Mouse (Mus musculus) limb, embryonic 10.5 days (tissue): Measurements from ENCODE around the gene Treml4. TPM values are rescaled to one million over a fixed set of nuclear protein-coding genes. Genes with fewer than 3 reads are reported as not detected.

Experiments
- DNase-seq: peaks from one replicate; pipeline ENCODE4 v3.0.0-alpha.2; 2017; ENCODE audit warnings: low spot score
- H3K27ac ChIP-seq: fragments of 300-500 bp; sonication (generic); 2 replicates; pipeline ENCODE4 v1.5.1; 2016; ENCODE audit warnings: mild to moderate bottlenecking
- H3K27me3 ChIP-seq: fragments of 300-500 bp; sonication (generic); 2 replicates; pipeline ENCODE4 v1.6.1; 2016; ENCODE audit warnings: low read depth, mild to moderate bottlenecking; ENCODE audit not compliant: poor library complexity, severe bottlenecking
- H3K36me3 ChIP-seq: fragments of 300-500 bp; sonication (generic); 2 replicates; pipeline ENCODE4 v1.6.1; 2016; ENCODE audit warnings: mild to moderate bottlenecking, moderate library complexity
- H3K4me1 ChIP-seq: fragments of 300-500 bp; sonication (generic); 2 replicates; pipeline ENCODE4 v1.6.1; 2016
- H3K4me3 ChIP-seq: fragments of 300-500 bp; sonication (generic); 2 replicates; pipeline ENCODE4 v1.5.1; 2016; ENCODE audit warnings: mild to moderate bottlenecking, moderate library complexity
- H3K9me3 ChIP-seq: fragments of 300-500 bp; sonication (generic); replicated peaks from 2 replicates; pipeline ENCODE4 v1.6.1; 2016; ENCODE audit warnings: mild to moderate bottlenecking
- WGBS: fragments of 180-500 bp; shearing (Covaris S2); methylation state at CpG from one replicate; pipeline ENCODE4 v1.1.7; 2016; 5-methylcytosine and 5-hydroxymethylcytosine counted together
- polyA plus RNA-seq: library from polyadenylated mRNA; unstranded; fragments of >200 nt; fragmentation: Nextera tagmentation; extraction: Ambion mirVana; gene quantifications from 2 replicates; pipeline ENCODE4 v1.2.1, GENCODE M21; 2016

Gene Treml4
- polyA plus RNA-seq, 1 experiment from 2014 or later, result not detected

DNA sequence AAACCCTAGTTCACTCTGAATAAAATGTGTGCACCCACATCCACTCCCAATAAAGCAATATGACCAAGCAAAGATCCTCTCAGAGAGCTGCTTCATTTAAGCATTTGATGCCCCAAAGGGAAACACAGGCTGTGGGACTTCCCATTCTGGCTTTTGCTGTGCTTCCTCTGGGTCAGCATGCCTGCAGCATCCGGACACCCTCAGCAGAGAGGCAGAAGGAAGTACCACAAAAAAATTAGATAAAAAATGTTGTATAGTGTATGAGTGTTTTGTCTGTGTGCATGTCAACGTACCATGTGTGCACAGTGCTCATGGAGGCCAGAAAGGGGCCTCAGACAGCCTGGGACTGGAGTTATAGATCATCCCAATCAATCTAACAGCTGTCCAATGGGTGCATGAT, 2.2 kb upstream of the Treml4 start:
- Histone ChIP-seq H3K4me3 (no peak overlapping the region), H3K4me1 (peaks cover 12% of the 10 kb centered on the region), H3K27me3 (no peaks in the 10 kb centered on the region), H3K27ac (no peak overlapping the region), H3K9me3 (no peaks in the 10 kb centered on the region; the same call in 1 of the 2 replicates), H3K36me3 (no peaks in the 10 kb centered on the region)
- DNase-seq, result no peak
- WGBS, result 84% methylated on average over 2 of the region's 2 CpGs

- H3K4me3 ChIP-seq, result no peak overlapping the region
- H3K36me3 ChIP-seq, result no peaks in the 10 kb centered on the region
- H3K27ac ChIP-seq, result no peak overlapping the region
- H3K4me1 ChIP-seq, result peaks cover 15% of the 10 kb centered on the region
- H3K9me3 ChIP-seq, result no peaks in the 10 kb centered on the region; the same call in 1 of the 2 replicates
- no peak for DNase-seq
- peaks cover 5% of the 10 kb centered on the region; the same call in 1 of the 2 replicates for H3K27me3 ChIP-seq
- 88% methylated on average over 7 of the region's 7 CpGs for WGBS
These were observed 567 bp downstream of the Treml4 start for GRCm38 (mm10) chr17:48264662-48265061.

DNA sequence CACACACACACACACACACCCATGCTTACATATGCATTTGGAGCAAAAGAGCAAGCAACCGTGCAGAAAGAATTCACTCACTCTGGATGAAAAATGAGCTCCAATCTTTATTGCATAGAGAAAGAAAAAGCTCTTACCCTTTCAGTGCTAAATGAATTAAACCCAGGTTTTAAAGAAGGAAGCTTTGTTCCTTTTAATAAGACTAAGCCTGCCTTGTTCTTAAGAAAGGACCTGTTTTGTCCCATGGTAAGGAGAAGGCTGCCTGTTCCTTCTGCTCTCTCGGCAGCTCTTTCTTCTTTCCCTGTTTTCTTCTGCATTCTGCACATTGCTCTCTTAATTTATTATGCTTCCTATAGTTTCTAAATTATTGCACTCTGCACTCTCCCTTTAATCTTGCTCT, 2.0 kb downstream of the Treml4 start:
- H3K27ac ChIP-seq, result 0 out of 2 replicates have a peak overlapping the region, but pooled peaks have one; percentile 25
- peaks cover 6% of the 10 kb centered on the region; the same call in 1 of the 2 replicates for H3K27me3 ChIP-seq
- H3K4me1 ChIP-seq, result peaks cover 15% of the 10 kb centered on the region
- no peak for DNase-seq
- no peaks in the 10 kb centered on the region for H3K36me3 ChIP-seq
- no peak overlapping the region for H3K4me3 ChIP-seq
- 5% methylated on average over 2 of the region's 2 CpGs for WGBS
- H3K9me3 ChIP-seq, result no peaks in the 10 kb centered on the region

DNA sequence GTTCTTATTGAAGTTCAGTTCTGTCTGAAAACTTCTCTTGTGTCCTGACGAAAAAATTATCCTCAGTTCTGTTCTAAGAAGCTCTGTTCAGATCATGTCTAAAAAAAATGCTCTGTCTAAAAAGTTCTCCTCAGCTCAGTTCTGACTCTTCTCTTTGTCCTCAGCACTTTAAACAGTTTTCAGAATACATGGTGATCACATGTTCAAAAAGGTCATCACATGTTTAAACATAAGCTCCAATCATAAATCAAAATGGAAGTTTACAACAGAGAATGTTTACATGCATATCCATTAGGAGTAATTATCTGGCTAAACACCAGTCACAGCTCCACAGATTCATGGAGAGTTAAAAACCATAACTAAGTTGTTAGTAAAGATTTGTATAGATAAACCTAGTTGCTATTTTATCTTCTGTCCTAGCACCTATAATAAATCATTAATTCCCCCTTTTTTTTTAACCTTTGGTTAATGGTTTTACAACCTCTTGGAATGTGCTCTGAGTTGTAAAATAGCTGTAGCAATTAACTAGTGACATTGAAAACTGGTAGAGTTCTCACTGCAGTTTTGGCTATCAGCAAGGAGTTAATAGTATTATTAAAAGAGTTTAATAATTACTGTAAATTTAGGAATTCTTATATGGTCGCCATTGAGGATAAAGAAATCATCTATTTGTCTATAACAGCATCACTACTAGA, 2.7 kb downstream of the Treml4 start:
- 0 out of 2 replicates have a peak overlapping the region, but pooled peaks have one; percentile 25 for H3K27ac ChIP-seq
- no peak for DNase-seq
- no peak overlapping the region for H3K4me3 ChIP-seq
- H3K27me3 ChIP-seq, result peaks cover 6% of the 10 kb centered on the region; the same call in 1 of the 2 replicates
- WGBS, result 32% methylated on average over 2 of the region's 2 CpGs
- no peaks in the 10 kb centered on the region for H3K9me3 ChIP-seq
- H3K4me1 ChIP-seq, result peaks cover 15% of the 10 kb centered on the region
- H3K36me3 ChIP-seq, result no peaks in the 10 kb centered on the region

- 74% methylated on average over 1 of the region's 1 CpGs for WGBS
- Histone ChIP-seq H3K36me3 (no peaks in the 10 kb centered on the region), H3K4me1 (peaks cover 15% of the 10 kb centered on the region), H3K27me3 (peaks cover 6% of the 10 kb centered on the region; the same call in 1 of the 2 replicates), H3K4me3 (no peak overlapping the region), H3K9me3 (no peaks in the 10 kb centered on the region), H3K27ac (no peak overlapping the region)
- no peak for DNase-seq
These were observed 3.5 kb downstream of the Treml4 start for GRCm38 (mm10) chr17:48267591-48267990.

GRCm38 (mm10) chr17:48268276-48268675, 4.2 kb downstream of the Treml4 start:
- no peak overlapping the region for H3K4me3 ChIP-seq
- DNase-seq, result no peak
- H3K27me3 ChIP-seq, result peaks cover 6% of the 10 kb centered on the region; the same call in 1 of the 2 replicates
- H3K27ac ChIP-seq, result no peak overlapping the region
- peaks cover 15% of the 10 kb centered on the region for H3K4me1 ChIP-seq
- H3K9me3 ChIP-seq, result no peaks in the 10 kb centered on the region
- no peaks in the 10 kb centered on the region for H3K36me3 ChIP-seq

GRCm38 (mm10) chr17:48269833-48270232, 5.7 kb downstream of the Treml4 start:
- peaks cover 15% of the 10 kb centered on the region for H3K4me1 ChIP-seq
- no peak overlapping the region for H3K4me3 ChIP-seq
- H3K9me3 ChIP-seq, result no peaks in the 10 kb centered on the region
- no peak overlapping the region for H3K27ac ChIP-seq
- 80% methylated on average over 4 of the region's 4 CpGs for WGBS
- H3K27me3 ChIP-seq, result peaks cover 6% of the 10 kb centered on the region; the same call in 1 of the 2 replicates
- DNase-seq, result no peak
- H3K36me3 ChIP-seq, result no peaks in the 10 kb centered on the region

DNA sequence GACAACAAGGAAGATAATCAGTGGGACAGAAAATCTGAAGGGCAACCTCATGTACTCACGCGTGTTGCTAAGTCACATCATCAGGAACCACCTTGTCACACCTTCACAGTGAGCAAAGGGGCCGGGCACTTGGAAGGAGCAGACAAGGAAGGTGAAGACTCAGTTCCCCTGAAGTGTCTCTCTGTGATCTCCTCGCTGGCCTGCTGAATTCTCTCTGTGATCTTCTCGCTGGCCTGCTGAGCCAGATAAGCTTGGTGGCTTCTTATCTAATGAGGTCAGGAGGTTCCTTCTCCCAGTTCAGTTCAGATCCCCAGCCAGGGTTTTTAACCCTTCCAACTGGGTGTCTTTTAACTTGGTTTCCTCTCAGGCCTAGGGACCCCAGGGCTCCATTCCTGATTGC, 8.1 kb downstream of the Treml4 start:
- DNase-seq, result no peak
- Histone ChIP-seq H3K27me3 (peaks cover 6% of the 10 kb centered on the region; the same call in 1 of the 2 replicates), H3K4me3 (no peak overlapping the region), H3K36me3 (no peaks in the 10 kb centered on the region), H3K9me3 (no peaks in the 10 kb centered on the region), H3K4me1 (peaks cover 2% of the 10 kb centered on the region; the same call in 1 of the 2 replicates), H3K27ac (no peak overlapping the region)
- WGBS, result 73% methylated on average over 5 of the region's 5 CpGs

GRCm38 (mm10) chr17:48272598-48272997, 8.5 kb downstream of the Treml4 start:
- no peak overlapping the region for H3K27ac ChIP-seq
- no peaks in the 10 kb centered on the region for H3K36me3 ChIP-seq
- H3K4me3 ChIP-seq, result no peak overlapping the region
- peaks cover 6% of the 10 kb centered on the region; the same call in 1 of the 2 replicates for H3K27me3 ChIP-seq
- no peaks in the 10 kb centered on the region for H3K9me3 ChIP-seq
- peaks cover 2% of the 10 kb centered on the region; the same call in 1 of the 2 replicates for H3K4me1 ChIP-seq
- no peak for DNase-seq
- WGBS, result 95% methylated on average over 4 of the region's 4 CpGs

- H3K9me3 ChIP-seq, result no peaks in the 10 kb centered on the region
- H3K27me3 ChIP-seq, result peaks cover 6% of the 10 kb centered on the region; the same call in 1 of the 2 replicates
- H3K4me3 ChIP-seq, result no peak overlapping the region
- WGBS, result 83% methylated on average over 4 of the region's 4 CpGs
- DNase-seq, result no peak
- H3K4me1 ChIP-seq, result peaks cover 2% of the 10 kb centered on the region; the same call in 1 of the 2 replicates
- H3K27ac ChIP-seq, result no peak overlapping the region
- no peaks in the 10 kb centered on the region for H3K36me3 ChIP-seq
These were observed 10.0 kb downstream of the Treml4 start for GRCm38 (mm10) chr17:48274098-48274497.

GRCm38 (mm10) chr17:48274885-48275284, 10.8 kb downstream of the Treml4 start:
- 38% methylated on average over 6 of the region's 6 CpGs for WGBS
- no peak overlapping the region for H3K4me3 ChIP-seq
- H3K36me3 ChIP-seq, result no peaks in the 10 kb centered on the region
- H3K27me3 ChIP-seq, result no peaks in the 10 kb centered on the region
- peak; percentile 88 for DNase-seq
- H3K27ac ChIP-seq, result no peak overlapping the region
- no peaks in the 10 kb centered on the region for H3K9me3 ChIP-seq
- peaks cover 2% of the 10 kb centered on the region; the same call in 1 of the 2 replicates for H3K4me1 ChIP-seq

DNA sequence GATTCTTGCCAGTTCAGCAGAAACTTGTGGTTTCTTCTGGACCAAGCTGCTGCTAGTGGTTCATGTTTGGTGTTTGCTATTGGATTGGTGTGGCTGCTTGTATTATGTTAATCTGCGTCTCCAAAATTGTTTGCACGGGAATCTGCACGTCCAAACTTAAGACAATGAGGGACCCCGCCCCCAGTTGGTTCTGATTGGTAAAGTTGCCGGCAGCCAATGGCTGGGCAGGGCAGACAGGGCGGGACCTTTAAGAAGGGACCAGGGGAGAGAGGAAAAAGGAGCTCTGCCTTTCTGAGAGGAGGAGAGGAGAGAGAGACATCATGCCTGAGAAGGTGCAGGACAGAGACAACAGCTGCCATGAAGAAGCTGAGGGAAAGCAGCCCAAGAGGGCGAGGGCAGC, 11.6 kb downstream of the Treml4 start:
- H3K4me1 ChIP-seq, result peaks cover 4% of the 10 kb centered on the region; the same call in 1 of the 2 replicates
- no peaks in the 10 kb centered on the region for H3K36me3 ChIP-seq
- WGBS, result 61% methylated on average over 7 of the region's 7 CpGs
- H3K4me3 ChIP-seq, result no peak overlapping the region
- no peaks in the 10 kb centered on the region for H3K9me3 ChIP-seq
- no peak overlapping the region for H3K27ac ChIP-seq
- H3K27me3 ChIP-seq, result no peaks in the 10 kb centered on the region
- no peak for DNase-seq

DNA sequence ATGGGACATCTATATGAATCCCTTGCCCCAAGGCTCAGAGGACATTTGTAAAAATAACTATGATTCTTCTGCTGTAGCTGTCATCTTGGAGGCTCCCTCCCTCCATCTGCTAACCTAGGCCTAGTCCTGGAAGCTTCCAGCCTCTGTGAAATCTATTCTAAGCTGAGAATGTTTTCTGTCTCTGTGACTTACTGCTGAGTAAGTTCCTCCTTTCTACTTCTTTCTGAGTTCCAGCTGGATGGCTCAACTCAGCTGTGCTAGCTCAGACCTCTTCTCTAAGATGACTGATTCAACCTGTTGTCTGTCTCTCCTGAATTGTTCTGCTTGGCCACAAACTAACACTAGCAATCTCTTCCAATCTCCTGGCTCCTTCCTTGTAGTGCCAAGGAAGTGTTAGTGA, 14.3 kb downstream of the Treml4 start:
- no peaks in the 10 kb centered on the region for H3K36me3 ChIP-seq
- DNase-seq, result no peak
- H3K4me3 ChIP-seq, result no peak overlapping the region
- H3K9me3 ChIP-seq, result no peaks in the 10 kb centered on the region
- peaks cover 18% of the 10 kb centered on the region for H3K4me1 ChIP-seq
- no peak overlapping the region for H3K27ac ChIP-seq
- no peaks in the 10 kb centered on the region for H3K27me3 ChIP-seq
